Mouse (Mus musculus) heart, postnatal 14 days (tissue): ENCODE data around the gene Abo. TPM values are rescaled to one million over a fixed set of nuclear protein-coding genes. Genes with fewer than 3 reads are reported as not detected.
"Not testable (repeated sequence)": the region's sequence is repeated elsewhere in the genome, so short reads cannot be mapped to it uniquely, and the experiment has no call there.

Source experiments
- DNase-seq, 2 experiments: peaks; one replicate each; pipeline ENCODE4 v3.0.0; 2021 to 2022
- intact Hi-C: fragments of 180-260 bp; cut with DNase I; formaldehyde crosslinking; loops from one replicate; pipeline ENCODE4 v1.15.1; 2025
- long read RNA-seq, 2 experiments: library from polyadenylated mRNA; stranded (forward); transcript quantifications; one replicate each; pipeline ENCODE4 v2.0.0; 2021
- total RNA-seq, 2 experiments: library from RNA; stranded (reverse); gene quantifications; 2 replicates each; pipeline ENCODE4 v1.2.3; 2021

Abo gene
- not detected for total RNA-seq
- long read RNA-seq, experiment 1: 0 reads
- long read RNA-seq, experiment 2: 0 reads

DNA sequence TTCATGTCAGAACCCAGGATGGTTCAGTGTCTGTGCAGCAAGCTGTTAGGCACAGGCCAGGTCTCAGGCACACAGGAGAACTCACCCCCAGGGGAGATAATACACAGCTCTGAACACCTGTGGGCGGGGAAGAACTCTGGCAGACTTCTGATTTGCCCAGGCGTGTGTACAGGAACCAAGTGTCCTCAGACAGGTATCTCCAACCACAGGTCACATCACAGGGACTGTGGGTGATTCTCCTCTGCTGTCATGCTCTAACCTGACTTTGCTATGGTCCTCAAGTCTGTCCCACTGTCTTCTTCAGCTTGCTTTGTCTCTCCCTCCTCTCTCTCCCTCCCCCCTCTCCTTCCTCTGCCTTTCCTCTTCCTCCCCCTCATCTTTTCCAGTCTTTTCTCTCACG lies at the start of gene Abo:
TSS of gene Abo (minus strand) at position 101 of the 400 bp plus-strand sequence.
- no peak for DNase-seq
- intact Hi-C loops: no loop called here

- intact Hi-C loops: no loop called here
- no peak for DNase-seq
Observed at GRCm38 (mm10) chr2:26914148-26914941, 49.6 kb upstream of the Abo start.

DNA sequence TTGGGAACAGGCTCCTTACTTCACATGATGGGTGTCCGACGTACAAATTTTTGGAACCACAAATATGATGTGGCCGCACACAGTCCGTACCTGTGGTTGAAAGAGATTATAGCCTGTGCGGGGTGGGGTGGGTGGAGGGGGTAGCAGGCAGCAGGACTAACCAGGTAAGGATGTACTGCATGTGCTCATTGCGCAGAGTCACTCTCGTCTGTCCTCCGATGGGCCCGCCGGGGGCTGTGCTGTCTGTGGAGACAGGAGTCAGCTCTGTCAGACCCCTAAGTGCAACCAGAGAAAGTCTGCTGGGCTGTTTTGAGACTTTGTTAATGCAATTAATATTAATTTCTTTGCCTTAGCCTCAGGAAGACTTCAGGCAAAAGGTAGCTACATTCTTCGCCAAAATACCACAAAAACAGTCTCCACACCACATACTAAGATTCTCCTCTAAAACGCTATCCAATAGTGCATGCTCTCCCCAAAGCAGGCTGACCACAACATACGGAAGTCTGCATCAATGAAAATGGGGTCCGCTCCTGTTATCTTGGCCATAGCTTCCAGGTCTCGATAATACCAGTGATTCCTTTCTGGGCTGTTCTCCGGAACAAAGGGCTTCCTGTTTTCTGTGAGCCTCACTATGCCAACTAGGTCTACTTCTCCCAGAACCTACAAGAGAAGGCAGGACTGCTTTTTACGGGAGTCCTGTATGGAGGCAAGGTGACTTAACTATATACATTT lies 48.8 kb upstream of the Abo start:
- intact Hi-C loops: no loop called here
- DNase-seq: no peak

- intact Hi-C loops: no loop called here
- no peak for DNase-seq
Observed at GRCm38 (mm10) chr2:26912253-26912770, 47.5 kb upstream of the Abo start.

GRCm38 (mm10) chr2:26910994-26911765 lies 46.4 kb upstream of the Abo start:
- intact Hi-C loops: loop anchor here (1.0 to 2.0 kb wide), 2 partner anchors 22 to 54 kb away; partner anchors contain the start of genes Rexo4 and Surf4

GRCm38 (mm10) chr2:26910124-26910993 lies 45.6 kb upstream of the Abo start, which contains the start of the genes Med22 and Rpl7a:
Med22 (minus strand) TSS chr2:26910677.
Rpl7a (plus strand) TSS chr2:26910764.
- peak; percentile 100 for DNase-seq
- intact Hi-C loops: loop anchor here (2.0 kb wide), 1 partner anchor 54 kb away; the partner anchor contains the start of gene Rexo4

More at GRCm38 (mm10) chr2:26910994-26911765, 46.4 kb upstream of the Abo start:
- peak; percentile 63 to 75 for DNase-seq

- intact Hi-C loops: loop anchor here (5.0 to 10.0 kb wide), 2 partner anchors 118 to 465 kb away; partner anchors contain the start of genes Sec16a and Slc2a6
Observed at GRCm38 (mm10) chr2:26909387-26909784, 44.6 kb upstream of the Abo start.

GRCm38 (mm10) chr2:26908710-26909386 lies 44.1 kb upstream of the Abo start:
- no peak for DNase-seq
- intact Hi-C loops: loop anchor here (5.0 to 10.0 kb wide), 2 partner anchors 118 to 464 kb away; partner anchors contain the start of genes Sec16a and Slc2a6

More at GRCm38 (mm10) chr2:26909387-26909784, 44.6 kb upstream of the Abo start:
- no peak for DNase-seq

DNA sequence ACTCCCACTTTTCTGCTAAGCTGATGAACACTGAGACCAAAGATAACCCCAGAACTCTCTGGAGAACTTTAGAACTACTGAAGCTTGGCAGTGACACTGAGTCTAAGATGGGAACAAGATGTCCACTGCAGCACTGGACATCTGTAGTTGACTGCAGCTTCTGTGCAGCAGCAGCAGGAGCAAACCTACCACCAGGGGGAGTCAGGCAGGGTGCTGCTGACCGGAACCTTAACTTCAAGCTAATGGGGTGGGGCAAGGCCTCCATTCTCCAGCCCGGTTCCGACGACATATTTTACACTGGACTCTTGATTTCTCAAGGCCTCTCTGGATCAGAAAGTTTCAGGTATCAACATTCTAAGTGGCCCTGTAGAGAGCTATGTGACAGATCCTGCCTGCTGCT lies 42.3 kb upstream of the Abo start:
- DNase-seq: peak; percentile 40 to 65
- intact Hi-C loops: loop anchor here (5.0 to 10.0 kb wide), 2 partner anchors 120 to 462 kb away; partner anchors contain the start of genes Sec16a and Slc2a6

GRCm38 (mm10) chr2:26906431-26906830 lies 41.7 kb upstream of the Abo start:
- intact Hi-C loops: loop anchor here (5.0 to 10.0 kb wide), 2 partner anchors 121 to 462 kb away; partner anchors contain the start of genes Sec16a and Slc2a6
- DNase-seq: no peak

DNA sequence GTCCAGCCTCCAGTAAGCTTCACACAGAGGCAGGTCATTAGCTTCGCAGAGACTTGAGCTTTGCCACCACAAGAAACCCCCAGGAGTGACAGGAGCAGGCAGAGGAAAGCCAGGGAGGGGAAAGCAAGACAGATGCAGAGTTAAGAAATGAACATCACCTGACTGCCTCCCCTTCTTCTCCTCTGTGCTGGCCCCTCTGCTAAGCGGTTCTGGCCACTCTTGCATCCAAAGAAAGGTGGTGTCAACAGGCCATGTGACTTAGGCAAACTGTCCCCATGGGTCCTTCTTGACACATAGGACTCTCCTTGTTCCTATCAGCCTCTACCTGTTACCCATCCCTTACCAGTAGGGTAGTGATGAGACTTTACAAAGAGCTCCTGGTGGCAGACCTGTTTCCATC lies 41.2 kb upstream of the Abo start:
- no peak for DNase-seq
- intact Hi-C loops: loop anchor here (5.0 to 10.0 kb wide), 2 partner anchors 121 to 461 kb away; partner anchors contain the start of genes Sec16a and Slc2a6

- intact Hi-C loops: loop anchor here (10.0 kb wide), 1 partner anchor 459 kb away; the partner anchor contains the start of gene Sec16a
- no peak for DNase-seq
Observed at GRCm38 (mm10) chr2:26903311-26903710, 38.5 kb upstream of the Abo start.

- intact Hi-C loops: loop anchor here (10.0 kb wide), 1 partner anchor 458 kb away; the partner anchor contains the start of gene Sec16a
- DNase-seq: peak; percentile 88 to 92
Observed at GRCm38 (mm10) chr2:26902467-26903220, 37.9 kb upstream of the Abo start, which contains the start of gene Surf6. Surf6 (minus strand) TSS chr2:26902879.

GRCm38 (mm10) chr2:26901834-26902400 lies 37.1 kb upstream of the Abo start:
- intact Hi-C loops: loop anchor here (10.0 kb wide), 1 partner anchor 457 kb away; the partner anchor contains the start of gene Sec16a
- DNase-seq: no peak

- intact Hi-C loops: loop anchor here (10.0 kb wide), 1 partner anchor 456 kb away; the partner anchor contains the start of gene Sec16a
- DNase-seq: no peak
Observed at GRCm38 (mm10) chr2:26900731-26901130, 36.0 kb upstream of the Abo start.

GRCm38 (mm10) chr2:26895898-26896297 lies 31.1 kb upstream of the Abo start:
- DNase-seq: no peak
- intact Hi-C loops: no loop called here

- DNase-seq, intact Hi-C loops: not testable (repeated sequence)
Observed at GRCm38 (mm10) chr2:26886170-26886569, 21.4 kb upstream of the Abo start.
